Mouse (Mus musculus) erythroblast, embryonic 14.5 days (primary cell): Measurements from ENCODE around the gene Napa. TPM values are rescaled to one million over a fixed set of nuclear protein-coding genes. Genes with fewer than 3 reads are reported as not detected.

Source experiments
- H3K27me3 ChIP-seq: 2 replicates; pipeline ENCODE4 v1.6.1; 2012; ENCODE audit warnings: inconsistent platforms; ENCODE audit not compliant: control insufficient read depth
- H3K36me3 ChIP-seq: 2 replicates; pipeline ENCODE4 v1.6.1; 2012; ENCODE audit warnings: mild to moderate bottlenecking, inconsistent platforms; ENCODE audit not compliant: control insufficient read depth
- H3K4me1 ChIP-seq: 2 replicates; pipeline ENCODE4 v1.6.1; 2012; ENCODE audit warnings: inconsistent platforms; ENCODE audit not compliant: control insufficient read depth
- H3K4me3 ChIP-seq: replicated peaks from 2 replicates; pipeline ENCODE3; 2012; ENCODE audit warnings: moderate library complexity, mild to moderate bottlenecking, inconsistent platforms
- H3K9me3 ChIP-seq: 2 replicates; pipeline ENCODE4 v1.6.1; 2012; ENCODE audit warnings: low read length, inconsistent platforms, mixed read lengths; ENCODE audit not compliant: control insufficient read depth
- GATA1 ChIP-seq: IDR thresholded peaks from 2 replicates; pipeline ENCODE4 v1.6.1; 2012; ENCODE audit warnings: low read length, inconsistent platforms, mixed read lengths
- TAL1 ChIP-seq: IDR thresholded peaks from 3 replicates; pipeline ENCODE4 v1.6.1; 2012; ENCODE audit warnings: low read length, inconsistent platforms, mixed read lengths
- polyA plus RNA-seq: library from polyadenylated mRNA; stranded (reverse); fragments of >175 nt; gene quantifications from 2 replicates; pipeline ENCODE4 v1.2.3, GENCODE M21; 2012

The Napa gene
- polyA plus RNA-seq, result 42.0 and 85.6 TPM in 2 replicates

DNA sequence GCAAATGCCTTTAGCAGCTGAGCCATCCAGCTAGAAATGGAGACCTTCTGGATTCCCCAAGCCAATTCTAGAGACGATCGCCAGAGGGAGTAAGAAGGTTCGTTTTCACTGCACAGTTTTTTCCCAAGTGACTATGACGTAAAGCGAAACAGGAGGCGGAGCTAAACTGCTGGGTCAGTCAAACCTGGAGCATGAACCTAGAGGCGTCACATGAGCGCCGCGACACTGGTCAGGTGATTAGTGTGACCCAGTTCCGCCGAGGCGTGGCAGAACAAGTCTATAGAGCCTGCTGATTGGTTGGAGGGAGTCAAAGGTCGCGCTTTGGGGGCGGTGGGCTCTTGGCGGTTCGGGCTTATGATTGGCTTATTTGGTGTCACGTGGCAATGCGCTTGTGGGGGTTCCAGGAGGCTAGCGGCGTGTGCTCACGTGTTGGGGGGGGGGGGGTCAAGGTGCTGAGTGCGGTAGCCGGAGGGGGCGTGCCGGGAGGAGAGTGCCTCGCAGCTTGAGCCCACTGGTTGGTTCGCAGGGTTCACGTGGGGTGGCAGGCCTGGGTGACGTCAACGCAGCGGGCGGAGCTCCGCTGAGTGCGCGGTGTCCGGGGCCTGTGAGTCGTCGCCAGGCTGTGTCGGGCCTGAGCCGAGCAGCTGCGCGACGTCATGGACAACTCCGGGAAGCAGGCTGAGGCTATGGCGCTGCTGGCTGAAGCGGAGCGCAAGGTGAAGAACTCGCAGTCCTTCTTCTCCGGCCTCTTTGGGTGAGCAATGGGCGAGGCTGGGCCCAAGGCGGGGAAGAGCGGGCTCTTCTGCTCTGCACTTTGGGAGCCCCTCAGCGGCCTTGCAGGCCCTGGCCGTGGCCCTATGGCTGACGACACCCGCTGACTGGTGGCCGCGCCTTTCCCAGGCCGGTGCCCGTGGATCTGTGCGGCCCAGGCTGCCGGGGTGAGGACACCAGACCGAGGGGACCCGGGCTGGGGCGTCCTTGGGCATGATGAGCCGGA, at the start of gene Napa:
Gene Napa, plus strand, starts transcription at position 438 of the 997 bp plus-strand sequence.
- Histone ChIP-seq H3K4me3 (peak within 1 kb of the TSS; percentile 85), H3K27me3 (peaks cover 19% of the 10 kb centered on the region), H3K4me1 (peaks cover 53% of the 10 kb centered on the region), H3K9me3 (no peaks in the 10 kb centered on the region), H3K36me3 (peaks cover 46% of the 10 kb centered on the region)
- TF ChIP-seq GATA1 (no peak), TAL1 (no peak)

DNA sequence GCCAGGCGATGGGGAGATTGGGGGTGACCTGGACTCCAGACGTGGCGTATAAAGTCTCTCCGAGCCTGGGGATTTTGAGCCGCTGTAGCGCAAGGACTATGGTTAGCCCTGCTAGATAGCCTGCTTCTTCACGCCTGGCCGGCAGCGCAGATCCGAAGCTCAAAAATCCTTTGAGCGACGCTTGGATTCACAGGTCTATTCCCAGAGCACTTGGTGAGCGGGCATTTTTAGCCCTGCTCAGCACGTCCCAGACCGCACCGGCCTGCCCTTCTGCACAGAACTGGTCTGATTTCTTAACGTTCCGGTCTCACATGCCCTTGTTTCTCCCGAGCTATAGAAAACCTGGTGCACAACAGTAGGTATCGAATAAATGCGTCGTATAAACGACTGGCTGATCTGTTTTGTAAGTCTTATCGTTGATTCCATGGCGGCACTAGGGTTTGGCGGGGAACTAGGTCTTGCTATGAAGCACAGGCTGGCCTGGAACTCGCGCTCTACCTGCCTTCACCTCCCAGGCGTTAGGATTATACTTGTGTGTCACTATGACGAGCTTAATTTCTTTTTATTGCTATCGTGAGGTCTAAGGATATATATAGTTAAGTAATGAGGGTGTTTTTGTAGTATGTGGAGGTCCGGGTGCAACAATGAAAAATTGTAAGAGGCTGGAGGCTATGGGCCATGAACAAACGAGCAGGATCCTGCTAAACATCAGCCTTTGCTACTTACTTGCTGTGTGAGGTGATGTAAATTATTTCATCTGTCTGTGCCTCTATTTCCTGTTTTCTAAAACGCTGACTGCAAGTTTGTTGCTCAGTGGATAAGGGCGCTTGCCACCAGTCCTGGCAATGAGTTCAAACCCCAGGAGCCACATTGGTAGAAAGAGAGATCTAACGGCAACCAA, 49.3 kb upstream of the Napa start:
- Histone ChIP-seq H3K36me3 (peaks cover 21% of the 10 kb centered on the region), H3K4me3 (peak overlapping the region; percentile 81), H3K27me3 (no peaks in the 10 kb centered on the region), H3K4me1 (peaks cover 84% of the 10 kb centered on the region), H3K9me3 (no peaks in the 10 kb centered on the region)
- TF ChIP-seq TAL1, result no peak
- no peak for TF ChIP-seq GATA1

DNA sequence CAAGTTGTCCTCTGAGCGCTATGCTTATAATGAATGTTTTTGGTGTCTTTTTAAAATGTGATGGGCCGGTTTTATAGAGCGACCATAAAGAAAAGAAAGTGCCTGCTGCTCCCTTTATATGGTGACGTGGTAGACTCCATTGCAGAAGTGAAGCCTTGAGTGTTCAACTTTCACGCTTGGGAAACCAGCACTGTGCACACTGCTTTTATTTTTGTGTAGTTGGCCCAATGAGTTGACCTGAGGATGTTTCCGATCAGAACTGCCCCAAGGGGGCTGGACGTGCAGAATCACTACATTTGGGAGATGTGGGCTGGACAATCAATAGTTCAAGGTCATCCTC, 48.7 kb upstream of the Napa start:
- Histone ChIP-seq H3K4me1 (peaks cover 77% of the 10 kb centered on the region), H3K36me3 (peaks cover 19% of the 10 kb centered on the region), H3K27me3 (no peaks in the 10 kb centered on the region), H3K4me3 (peak overlapping the region; percentile 81), H3K9me3 (no peaks in the 10 kb centered on the region)
- no peak for TF ChIP-seq GATA1

DNA sequence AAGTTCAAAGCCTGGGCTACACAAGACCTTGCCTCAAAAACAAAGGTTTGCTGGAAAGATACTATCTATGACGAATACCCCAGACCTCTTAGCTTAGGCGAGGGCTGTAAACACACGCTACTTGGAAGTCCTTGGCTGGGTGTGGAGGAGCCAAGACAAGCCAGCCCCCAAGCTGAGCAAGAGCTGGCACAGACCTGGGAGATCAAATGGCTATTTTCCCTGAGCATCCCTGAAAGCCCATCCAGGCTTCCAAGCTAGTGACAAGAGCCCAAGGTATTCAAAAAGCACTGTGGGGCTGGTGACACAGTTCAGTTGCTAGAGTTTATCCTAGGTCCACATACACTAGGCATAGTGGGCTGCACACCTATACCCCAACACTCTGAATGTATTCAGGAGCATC, 47.7 kb upstream of the Napa start:
- peaks cover 67% of the 10 kb centered on the region for H3K4me1 ChIP-seq
- no peaks in the 10 kb centered on the region for H3K9me3 ChIP-seq
- TF ChIP-seq TAL1 (no peak), GATA1 (no peak)
- H3K4me3 ChIP-seq, result peak overlapping the region; percentile 81
- H3K36me3 ChIP-seq, result peaks cover 18% of the 10 kb centered on the region
- H3K27me3 ChIP-seq, result peaks cover 1% of the 10 kb centered on the region; the same call in 1 of the 2 replicates

DNA sequence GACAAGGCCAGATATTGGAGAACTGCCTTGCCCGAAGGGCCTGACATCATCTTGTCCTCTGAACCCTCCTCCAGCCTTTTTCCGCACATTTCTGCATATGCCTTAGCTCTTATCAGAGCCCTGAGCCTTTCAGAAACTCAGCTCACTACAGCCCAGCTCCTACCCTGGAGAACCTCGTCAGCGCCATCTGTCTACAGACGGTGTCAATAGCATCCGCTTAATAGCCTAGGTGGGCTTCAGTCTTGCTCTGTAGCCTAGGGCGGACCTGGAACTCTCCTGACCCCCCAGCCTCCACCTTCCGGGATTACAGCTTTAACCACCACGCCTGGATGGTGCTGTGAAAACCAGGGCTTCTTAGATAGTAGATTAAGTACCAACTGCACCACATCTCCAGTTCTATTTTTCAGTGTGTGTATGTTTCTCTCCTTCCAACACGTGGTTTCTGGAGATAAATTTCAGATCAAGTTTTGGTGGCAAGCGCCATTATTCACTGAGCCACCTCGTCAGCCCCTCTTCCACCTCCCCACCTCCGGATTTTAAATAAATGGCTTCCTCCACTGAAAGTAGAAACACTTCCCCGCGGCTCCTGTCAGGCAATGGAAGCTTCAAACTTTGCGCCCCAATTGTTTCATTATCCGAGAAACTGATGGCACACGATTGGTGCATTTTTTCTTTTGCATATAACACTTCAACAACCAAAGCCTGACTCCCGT, 46.2 kb upstream of the Napa start:
- peak overlapping the region; percentile 91 for H3K4me3 ChIP-seq
- TF ChIP-seq TAL1 (no peak), GATA1 (peak; percentile 62)
- peaks cover 2% of the 10 kb centered on the region; the same call in 1 of the 2 replicates for H3K27me3 ChIP-seq
- H3K9me3 ChIP-seq, result no peaks in the 10 kb centered on the region
- H3K4me1 ChIP-seq, result peaks cover 52% of the 10 kb centered on the region
- H3K36me3 ChIP-seq, result peaks cover 15% of the 10 kb centered on the region

DNA sequence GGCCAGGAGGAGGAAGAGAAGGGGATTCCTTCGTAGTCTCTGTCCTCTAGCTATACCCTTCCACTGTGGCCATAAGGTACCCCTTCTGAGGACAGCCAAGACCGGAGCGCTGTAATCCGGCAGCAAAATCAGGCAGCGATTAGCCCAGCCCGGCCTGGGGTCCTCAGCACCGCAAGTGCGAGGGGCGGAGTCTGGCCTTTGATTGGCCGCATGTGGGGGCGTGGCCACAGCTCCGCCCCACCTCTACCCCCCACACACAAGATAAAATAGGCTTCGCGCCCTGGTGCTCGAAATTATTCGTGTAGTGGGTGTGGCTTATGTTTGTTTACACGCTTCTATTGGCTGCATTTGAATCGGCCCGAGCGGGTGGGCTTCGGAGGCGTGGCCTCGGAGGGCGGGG, 45.6 kb upstream of the Napa start:
- TF ChIP-seq TAL1 (no peak), GATA1 (peak; percentile 15; the same call in 1 of the 2 replicates)
- Histone ChIP-seq H3K27me3 (peaks cover 4% of the 10 kb centered on the region; the same call in 1 of the 2 replicates), H3K9me3 (no peaks in the 10 kb centered on the region), H3K4me3 (peak overlapping the region; percentile 91), H3K4me1 (peaks cover 49% of the 10 kb centered on the region), H3K36me3 (peaks cover 15% of the 10 kb centered on the region)

DNA sequence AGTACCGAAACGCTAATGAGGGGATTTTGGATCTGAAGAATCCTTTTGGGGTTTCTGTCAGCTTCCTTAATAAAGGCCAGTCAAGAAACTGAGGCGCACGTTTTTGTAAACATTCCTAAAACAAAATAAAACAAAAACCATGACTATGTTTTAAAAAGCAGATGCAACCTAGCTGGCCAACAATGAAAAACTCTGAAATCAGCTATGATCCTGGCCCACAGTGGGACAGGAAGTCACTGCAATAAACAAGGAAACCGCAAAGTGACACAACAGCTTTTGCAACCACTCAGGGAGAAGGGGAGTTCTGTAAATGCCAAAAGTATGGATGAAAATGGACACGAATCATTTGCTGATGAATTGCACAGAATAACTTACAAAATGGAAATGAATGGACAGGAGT, 45.2 kb upstream of the Napa start:
- peak overlapping the region; percentile 91 for H3K4me3 ChIP-seq
- H3K27me3 ChIP-seq, result peaks cover 8% of the 10 kb centered on the region; the same call in 1 of the 2 replicates
- H3K9me3 ChIP-seq, result no peaks in the 10 kb centered on the region
- H3K4me1 ChIP-seq, result peaks cover 49% of the 10 kb centered on the region
- peaks cover 15% of the 10 kb centered on the region for H3K36me3 ChIP-seq
- TF ChIP-seq TAL1, result no peak
- TF ChIP-seq GATA1, result no peak

DNA sequence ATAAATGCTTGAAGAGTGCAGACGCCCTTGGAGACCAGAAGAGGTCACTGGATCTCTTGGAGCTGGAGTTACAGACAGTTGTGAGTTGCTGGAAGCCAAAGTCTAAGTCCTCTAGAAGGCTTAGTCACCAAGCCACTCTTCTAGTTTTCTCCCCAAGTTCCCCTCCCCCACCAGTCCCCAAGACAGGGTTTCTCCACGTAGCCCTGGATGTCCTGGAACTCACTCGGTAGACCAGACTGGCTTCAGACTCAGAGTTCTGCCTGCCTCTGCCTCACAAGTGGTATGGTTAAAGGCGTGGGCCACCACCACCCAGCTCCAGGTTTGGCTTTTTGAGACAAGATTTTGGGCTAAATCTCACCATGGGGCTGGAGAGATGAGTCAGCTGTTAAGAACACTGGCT, 43.3 kb upstream of the Napa start:
- H3K4me1 ChIP-seq, result peaks cover 33% of the 10 kb centered on the region
- peaks cover 25% of the 10 kb centered on the region for H3K27me3 ChIP-seq
- no peaks in the 10 kb centered on the region for H3K9me3 ChIP-seq
- H3K36me3 ChIP-seq, result peaks cover 10% of the 10 kb centered on the region
- H3K4me3 ChIP-seq, result no peak overlapping the region
- TF ChIP-seq GATA1 (no peak), TAL1 (no peak)
